Mouse (Mus musculus) testis, adult 2 months (tissue): Measurements from ENCODE around the gene Tk1.

Experiments
- CTCF ChIP-seq: fragments of 200-500 bp; IDR thresholded peaks from 2 replicates; pipeline ENCODE4 v1.5.1; 2012; ENCODE audit warnings: low read depth, mild to moderate bottlenecking, inconsistent platforms, low read length, moderate library complexity; ENCODE audit not compliant: control insufficient read depth, insufficient read depth, insufficient replicate concordance
- POLR2A ChIP-seq: fragments of 200-500 bp; IDR thresholded peaks from 2 replicates; pipeline ENCODE4 v1.6.1; 2012; ENCODE audit warnings: low read depth, mild to moderate bottlenecking, inconsistent platforms, low read length, moderate library complexity; ENCODE audit not compliant: control insufficient read depth

GRCm38 (mm10) chr11:117792281-117792888, 33.5 kb downstream of the Tk1 start:
- TF ChIP-seq POLR2A (no peak), CTCF (no peak)
